Mouse (Mus musculus) CD8-positive naive resting alpha-beta T cell, adult 2 months (primary cell): ENCODE data around the gene Rab13.

Source experiments
- DNase-seq, 2 experiments: peaks; one replicate each; pipeline ENCODE4 v3.0.0; 2022; ENCODE audit warnings: low read depth in 2 of 2, low spot score in 2 of 2

Gene Rab13

DNA sequence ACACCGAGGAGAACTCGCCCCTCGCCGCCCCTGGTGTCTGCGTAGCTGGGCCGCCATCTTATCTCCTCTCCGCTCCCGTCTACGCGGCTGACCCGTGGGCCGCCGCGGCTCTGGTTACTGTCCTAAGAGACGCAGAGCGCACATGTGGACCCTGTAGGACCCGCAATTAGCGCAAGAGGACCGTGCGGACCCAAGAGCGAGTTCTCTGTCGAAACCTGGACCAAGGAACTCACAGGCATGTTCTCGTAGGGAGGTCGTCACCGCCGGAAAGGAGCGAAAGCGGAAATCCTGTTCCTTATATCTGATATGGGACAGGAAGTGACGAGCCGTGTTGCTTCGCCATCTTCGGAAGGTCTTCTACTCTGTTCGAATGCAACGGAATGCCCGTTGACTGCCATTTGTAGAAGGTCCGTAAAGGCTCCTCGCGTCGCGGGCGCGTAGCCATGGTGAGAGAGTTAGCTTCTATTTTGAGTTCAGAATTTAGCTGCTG lies at the start of gene Rab13, which contains the start of gene Rps27:
Rab13 (plus strand) TSS at position 319 of the 490 bp plus-strand sequence.
Rps27 (minus strand) TSS at position 275 of the 490 bp plus-strand sequence.
- peak; percentile 92 to 95 for DNase-seq

- DNase-seq: no peak
These were observed 33.9 kb upstream of the Rab13 start for GRCm38 (mm10) chr3:90179566-90179965.

DNA sequence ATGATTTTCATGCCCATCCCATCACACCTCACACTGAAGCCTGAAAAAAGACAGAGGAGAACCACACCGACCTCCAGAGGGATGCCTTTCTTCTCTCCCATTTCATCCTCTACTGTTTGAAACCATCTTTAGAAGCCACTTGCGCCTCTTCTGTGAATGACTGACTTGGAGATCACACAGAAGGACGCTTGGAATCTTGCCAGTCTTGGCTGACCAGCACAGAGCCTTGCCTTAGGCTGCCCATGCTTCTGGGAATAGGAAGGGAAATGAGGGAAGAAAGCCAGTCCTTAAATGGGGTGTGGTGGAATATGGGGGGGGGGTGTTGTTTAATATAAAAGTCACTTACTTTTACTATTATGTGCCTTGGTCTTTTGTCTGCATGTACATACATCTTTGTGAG lies 29.9 kb upstream of the Rab13 start:
- DNase-seq: no peak

DNA sequence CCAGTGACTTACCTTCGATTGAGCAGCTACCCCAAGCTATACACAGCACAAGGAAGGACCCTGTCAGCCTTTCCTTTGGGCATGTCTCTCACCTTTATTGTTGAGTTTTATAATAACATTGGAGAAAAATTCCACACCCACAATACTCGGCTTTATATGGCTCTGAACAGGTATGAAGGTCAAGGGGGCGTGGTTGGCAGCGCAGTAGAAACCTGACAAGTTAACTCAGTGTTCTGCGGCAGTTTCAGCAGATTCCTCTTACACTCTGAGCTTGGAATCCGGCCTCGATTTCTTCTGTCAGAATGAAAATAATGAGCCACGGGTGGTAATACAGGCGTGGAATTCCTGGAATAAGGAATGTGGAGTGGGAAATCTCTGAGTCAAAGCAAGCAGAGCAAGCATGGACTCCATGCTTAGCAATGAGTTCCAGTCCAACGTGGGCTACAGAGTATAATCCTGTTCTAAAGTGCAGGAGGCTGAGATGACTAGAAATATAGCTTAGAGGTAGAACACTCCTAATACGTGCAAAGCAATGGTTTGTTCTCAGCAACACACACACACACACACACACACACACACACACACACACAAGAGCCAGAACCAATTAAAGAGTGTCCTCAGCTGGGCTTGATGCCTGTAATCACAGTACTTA lies 22.5 kb upstream of the Rab13 start:
- no peak for DNase-seq

DNA sequence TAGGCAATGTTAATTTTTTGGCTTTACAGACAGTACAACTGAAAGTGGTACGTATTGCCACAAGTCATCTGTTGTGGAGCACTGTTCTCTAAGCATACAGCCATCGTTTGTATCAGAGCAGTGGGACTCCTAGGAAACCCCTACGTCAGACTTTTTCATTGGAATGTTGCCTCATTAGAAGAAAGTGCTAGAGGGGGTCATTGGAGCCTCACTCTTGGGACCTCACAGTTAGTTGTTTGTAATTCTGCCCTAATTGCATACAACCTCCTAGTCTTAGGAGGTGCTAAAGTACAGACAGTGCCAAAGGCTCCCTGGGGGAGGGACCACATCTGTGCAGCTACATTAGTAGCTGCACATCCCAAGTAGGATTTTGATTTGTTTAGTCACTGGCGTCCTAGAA lies 18.7 kb upstream of the Rab13 start:
- DNase-seq: no peak

GRCm38 (mm10) chr3:90195644-90196043 lies 17.9 kb upstream of the Rab13 start:
- DNase-seq: no peak

- DNase-seq: no peak
These were observed 15.9 kb upstream of the Rab13 start for GRCm38 (mm10) chr3:90197548-90197947.

- no peak for DNase-seq
These were observed 10.6 kb upstream of the Rab13 start for GRCm38 (mm10) chr3:90202884-90203283.

DNA sequence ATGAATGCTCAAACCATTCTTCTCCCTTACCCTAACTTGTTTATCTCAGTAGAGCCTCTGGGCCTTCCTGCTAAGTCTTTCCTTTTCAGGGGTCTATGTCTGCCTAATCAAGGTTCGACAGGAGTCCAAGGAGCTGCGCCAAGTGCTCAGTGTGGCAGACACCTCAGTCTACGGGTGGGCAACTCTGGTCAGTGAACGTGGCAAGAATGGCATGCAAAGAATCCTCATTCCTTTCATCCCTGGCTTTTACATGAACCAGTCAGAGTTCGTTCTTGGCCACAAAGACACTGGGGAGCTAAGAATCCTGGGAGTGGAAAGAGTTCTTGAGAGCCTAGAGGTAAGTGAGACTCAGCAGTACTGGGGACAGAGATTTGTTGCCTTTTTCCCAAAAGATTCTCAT lies 9.9 kb upstream of the Rab13 start:
- DNase-seq: no peak

GRCm38 (mm10) chr3:90204582-90204981 lies 8.9 kb upstream of the Rab13 start:
- DNase-seq: no peak

GRCm38 (mm10) chr3:90208662-90209061 lies 4.8 kb upstream of the Rab13 start:
- no peak for DNase-seq

GRCm38 (mm10) chr3:90209908-90210566 lies 3.5 kb upstream of the Rab13 start:
- DNase-seq: no peak

DNA sequence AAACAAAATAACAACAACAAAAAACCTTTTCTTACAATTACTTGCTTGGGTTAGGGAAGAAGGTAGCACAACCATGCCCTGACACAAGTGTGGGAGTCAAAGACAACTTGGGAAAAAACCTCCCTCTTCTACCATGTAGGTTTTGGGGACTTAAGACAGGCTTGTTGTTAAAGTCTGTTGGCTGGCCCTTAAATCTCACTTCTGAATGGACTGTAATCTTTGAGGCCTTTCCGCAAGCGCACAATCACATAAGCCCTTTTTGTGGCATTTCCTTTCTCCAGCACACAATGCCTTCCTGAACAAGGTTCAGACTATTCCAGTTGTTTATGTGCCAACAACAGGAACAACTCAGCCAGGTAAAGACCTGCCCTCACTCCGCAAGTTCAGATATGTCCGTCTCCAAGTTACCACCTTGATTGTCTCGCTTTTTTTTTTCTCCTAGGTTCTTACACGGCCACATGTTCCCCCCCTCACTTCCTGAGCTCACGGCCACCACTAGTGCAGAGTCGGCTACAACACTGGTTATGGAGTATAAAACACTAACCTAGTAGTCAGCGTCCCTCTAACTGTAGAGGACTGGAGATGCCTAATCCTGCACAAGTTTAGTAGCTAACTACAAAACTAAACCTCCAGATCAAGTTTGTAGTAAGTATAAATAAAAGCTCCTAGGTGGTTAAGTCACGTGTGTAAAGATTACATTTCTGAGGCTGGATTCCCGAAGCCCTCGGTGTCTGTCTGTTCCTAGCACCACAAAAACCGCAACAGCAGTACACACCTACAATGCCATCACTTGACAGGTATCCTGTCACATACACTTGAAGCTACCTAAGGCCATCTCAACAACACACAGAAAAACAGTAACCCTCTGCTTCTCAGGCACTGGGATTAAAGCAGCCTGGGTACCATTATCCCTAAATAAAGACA lies 1.8 kb upstream of the Rab13 start:
- peak; percentile 25 to 33 for DNase-seq

DNA sequence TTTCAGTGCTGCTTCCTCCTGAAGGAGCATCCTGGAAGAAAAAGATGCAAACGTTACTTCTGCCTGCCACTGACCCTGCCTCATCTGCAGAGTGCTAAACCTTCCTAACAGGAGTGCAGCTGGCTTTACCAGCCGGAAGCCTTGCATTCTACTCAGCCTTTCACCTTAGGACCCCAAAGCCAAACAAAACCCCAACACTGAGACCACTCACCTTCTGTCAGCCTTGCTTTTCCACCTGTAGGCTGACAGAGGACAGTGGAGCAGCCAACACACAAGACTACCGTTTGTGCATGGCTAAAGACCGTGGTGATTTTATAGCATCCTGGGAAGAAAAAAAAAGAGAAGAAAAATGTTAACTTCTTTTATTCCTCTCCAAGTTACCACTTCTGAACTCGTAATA lies 772 bp upstream of the Rab13 start:
- peak in 1 of 2 experiments; percentile 9 for DNase-seq

DNA sequence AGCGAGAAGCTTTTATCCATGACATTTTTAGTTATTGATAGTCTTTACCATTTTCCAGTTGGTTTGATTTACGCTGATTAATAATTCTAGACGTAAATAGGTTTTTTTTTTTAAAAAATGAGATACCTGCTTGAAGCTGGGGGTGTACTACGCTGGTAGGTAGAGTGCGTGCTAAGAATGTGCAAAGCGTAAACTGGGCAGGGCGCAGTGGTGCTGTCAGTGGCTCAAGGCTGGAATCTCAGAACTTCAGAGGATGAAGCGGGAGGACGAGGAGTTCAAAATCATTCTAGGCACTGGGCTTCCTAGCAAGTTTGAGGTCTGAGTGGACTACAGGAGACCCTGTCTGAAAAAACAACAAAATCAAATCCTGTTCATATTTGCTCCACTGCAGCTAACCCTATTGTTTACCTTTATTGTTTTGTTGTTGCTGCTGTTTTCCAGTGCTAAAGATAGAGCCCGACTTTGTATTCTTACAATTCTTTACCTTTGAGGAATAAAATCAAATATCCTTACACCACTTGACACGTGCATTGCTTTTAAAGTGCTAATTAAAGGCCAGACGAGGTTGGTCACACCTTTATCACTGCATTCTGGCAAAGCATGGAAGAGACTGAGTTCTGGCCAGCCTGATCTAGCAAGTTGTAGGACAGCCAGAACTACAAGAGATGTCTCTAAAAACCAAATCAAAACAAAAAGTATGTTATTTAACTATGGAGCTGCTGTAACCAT lies 625 bp downstream of the Rab13 start:
- DNase-seq: no peak

- no peak for DNase-seq
These were observed 2.4 kb downstream of the Rab13 start for GRCm38 (mm10) chr3:90215825-90216380.

DNA sequence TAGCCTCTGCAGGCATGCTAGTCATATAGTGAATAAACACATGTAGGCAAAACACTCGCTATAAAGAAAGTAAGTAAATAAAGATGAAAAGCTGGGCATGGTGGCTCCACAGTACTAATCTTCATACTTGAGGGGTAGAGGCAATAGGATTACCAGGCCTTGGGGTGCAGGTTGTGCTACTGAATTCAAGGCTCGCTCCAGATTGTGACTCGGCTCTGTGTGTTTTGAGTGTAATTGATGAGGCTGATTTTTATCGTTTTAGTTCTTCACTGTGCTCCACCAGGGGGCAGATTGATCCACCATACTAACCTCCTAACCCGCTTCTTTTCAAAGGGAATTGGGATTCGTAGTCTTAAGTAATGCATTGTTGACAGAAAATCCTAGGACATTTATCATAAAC lies 6.6 kb downstream of the Rab13 start:
- peak; percentile 38 to 51 for DNase-seq

GRCm38 (mm10) chr3:90220531-90220951 lies 7.0 kb downstream of the Rab13 start:
- no peak for DNase-seq

DNA sequence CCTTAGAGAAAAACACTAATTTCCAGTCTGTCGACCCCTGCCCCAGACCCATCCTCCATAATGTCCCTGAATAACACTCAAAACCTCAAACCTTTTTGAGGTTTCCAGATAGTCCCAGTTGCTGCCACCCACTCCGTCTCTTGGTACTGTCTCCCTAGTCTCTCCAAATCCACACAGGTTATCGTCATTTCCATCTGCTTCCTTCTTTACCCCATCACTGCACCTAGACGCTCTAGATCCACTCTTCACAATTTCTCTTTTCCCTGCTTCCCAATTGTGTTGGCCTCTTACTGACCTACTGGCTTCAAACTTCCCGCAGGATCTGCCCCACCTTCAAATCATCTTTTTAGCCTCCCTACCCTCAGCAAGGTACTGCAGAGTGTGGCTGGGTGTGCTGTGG lies 7.6 kb downstream of the Rab13 start:
- no peak for DNase-seq

GRCm38 (mm10) chr3:90222455-90222854 lies 9.0 kb downstream of the Rab13 start:
- DNase-seq: no peak

- DNase-seq: no peak
These were observed 9.4 kb downstream of the Rab13 start for GRCm38 (mm10) chr3:90222941-90223340.
